Mouse (Mus musculus) midbrain, embryonic 16.5 days (tissue): ENCODE measurements around the gene Gstm7. TPM values are rescaled to one million over a fixed set of nuclear protein-coding genes. Genes with fewer than 3 reads are reported as not detected.

Experiments used
- polyA plus RNA-seq: library from polyadenylated mRNA; unstranded; fragments of >200 nt; fragmentation: Nextera tagmentation; extraction: Ambion mirVana; gene quantifications from 2 replicates; pipeline ENCODE4 v1.2.1, GENCODE M21; 2015

The Gstm7 gene
- polyA plus RNA-seq, 1 experiment from 2014 or later, result 44.7 TPM

Other genes with a start within 250 kb of the Gstm7 start
- gene Ahcyl1, start 235.3 kb downstream of the Gstm7 start, polyA plus RNA-seq, result 112 and 114 TPM in 2 replicates
- gene Csf1, start 171.3 kb downstream of the Gstm7 start, polyA plus RNA-seq, result 6.0 and 6.3 TPM in 2 replicates
- gene Eps8l3, start 54.6 kb downstream of the Gstm7 start, polyA plus RNA-seq, result not detected in 2 replicates
- 225 and 239 TPM in 2 replicates for gene Gstm5, start 36.0 kb downstream of the Gstm7 start, polyA plus RNA-seq
- 21.2 and 23.2 TPM in 2 replicates for gene Gstm6, start 11.9 kb upstream of the Gstm7 start, polyA plus RNA-seq
- not detected in 2 replicates for gene Gstm3, start 37.5 kb upstream of the Gstm7 start, polyA plus RNA-seq
- 6.5 and 7.7 TPM in 2 replicates for gene Gstm2, start 54.6 kb upstream of the Gstm7 start, polyA plus RNA-seq
- 86.7 and 139 TPM in 2 replicates for gene Gstm1, start 86.2 kb upstream of the Gstm7 start, polyA plus RNA-seq
- gene Gstm4, start 113.1 kb upstream of the Gstm7 start, polyA plus RNA-seq, result 22.2 and 23.1 TPM in 2 replicates
- 71.2 and 72.4 TPM in 2 replicates for gene Ampd2, start 154.8 kb upstream of the Gstm7 start, polyA plus RNA-seq
- gene Gnat2, start 161.0 kb upstream of the Gstm7 start, polyA plus RNA-seq, result 0.15 and 0.19 TPM in 2 replicates
- gene Gnai3, start 214.3 kb upstream of the Gstm7 start, polyA plus RNA-seq, result 115 and 125 TPM in 2 replicates
- gene Gpr61, start 223.1 kb upstream of the Gstm7 start, polyA plus RNA-seq, result 6.1 and 8.3 TPM in 2 replicates